Mouse (Mus musculus) bone marrow macrophage, adult 2 months (primary cell): ENCODE measurements at regions not wholly inside any gene's neighbourhood (a gene's known extent, or its start where the extent isn't known, plus 50 kb on each side); places are given as distances from the start of the nearest gene placed in this dataset.

Experiments used
- CTCF ChIP-seq: IDR thresholded peaks from 2 replicates; pipeline ENCODE4 v1.5.1; 2012; ENCODE audit warnings: low read depth, mild to moderate bottlenecking, low read length, moderate library complexity
- POLR2A ChIP-seq: IDR thresholded peaks from 2 replicates; pipeline ENCODE4 v1.6.1; 2012; ENCODE audit warnings: mild to moderate bottlenecking, low read depth, low read length, borderline replicate concordance

- TF ChIP-seq CTCF (no peak), POLR2A (no peak)
Observed at GRCm38 (mm10) chr6:31140000-31140399, 181.1 kb upstream of the Klf14 start.
